Mouse (Mus musculus): ENCODE results near the gene Fbxw9.

Gene Fbxw9

DNA sequence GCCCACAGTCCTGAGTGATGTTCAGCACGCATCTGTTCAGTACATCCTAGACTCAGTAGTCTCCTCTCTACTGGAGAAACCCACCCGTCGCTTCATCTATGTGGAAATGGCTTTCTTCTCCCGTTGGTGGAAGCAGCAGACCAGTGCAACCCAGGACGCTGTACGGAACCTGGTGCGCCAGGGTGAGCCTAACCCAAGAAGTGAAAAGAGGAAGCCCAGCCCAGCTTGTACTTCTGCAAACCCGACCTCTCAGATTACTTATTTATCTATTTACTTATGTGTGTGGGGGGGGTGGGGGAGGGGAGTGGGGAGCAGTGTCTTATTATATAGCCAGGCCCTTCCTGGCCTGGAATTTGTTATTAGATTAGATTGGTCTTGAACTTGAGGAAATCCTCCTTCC lies 24.8 kb downstream of the Fbxw9 start:
- no peak for DNase-seq (ENCODE audit: low spot score)

DNA sequence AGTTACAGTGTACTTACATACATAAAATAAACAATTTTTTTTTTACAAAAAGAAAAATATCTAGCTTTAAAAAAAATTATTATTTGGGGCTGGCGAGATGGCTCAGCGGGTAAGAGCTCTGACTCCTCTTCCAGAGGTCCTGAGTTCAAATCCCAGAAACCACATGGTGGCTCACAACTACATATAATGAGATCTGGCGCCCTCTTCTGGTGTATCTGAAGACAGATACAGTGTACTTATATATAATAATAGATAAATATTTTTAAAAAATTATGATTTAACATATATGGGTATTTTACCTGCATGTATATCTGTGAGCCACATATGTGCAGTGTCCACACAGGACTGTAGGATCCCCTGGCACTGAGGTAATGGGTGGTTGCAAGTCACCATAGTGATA lies 26.4 kb downstream of the Fbxw9 start:
- DNase-seq (ENCODE audit: low spot score): no peak

DNA sequence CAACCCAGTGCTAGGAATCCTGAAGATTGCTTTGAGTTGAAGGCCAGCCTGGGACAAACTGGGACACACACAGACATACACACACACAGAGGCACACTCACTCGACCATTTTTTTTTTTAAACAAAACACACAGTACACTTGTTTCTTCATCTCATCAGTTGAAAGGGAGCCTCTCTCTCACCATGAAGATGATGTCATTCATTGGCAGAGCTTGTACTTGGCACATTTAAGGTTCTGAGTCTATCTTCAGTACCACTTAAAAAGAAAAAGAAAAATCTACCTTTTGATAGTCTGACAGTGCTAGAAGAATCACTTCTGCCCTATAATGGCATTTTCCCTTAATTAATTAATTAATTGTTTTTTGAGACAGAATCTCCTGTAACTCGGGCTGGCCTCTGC lies 28.9 kb downstream of the Fbxw9 start:
- no peak for DNase-seq (ENCODE audit: low spot score)

DNA sequence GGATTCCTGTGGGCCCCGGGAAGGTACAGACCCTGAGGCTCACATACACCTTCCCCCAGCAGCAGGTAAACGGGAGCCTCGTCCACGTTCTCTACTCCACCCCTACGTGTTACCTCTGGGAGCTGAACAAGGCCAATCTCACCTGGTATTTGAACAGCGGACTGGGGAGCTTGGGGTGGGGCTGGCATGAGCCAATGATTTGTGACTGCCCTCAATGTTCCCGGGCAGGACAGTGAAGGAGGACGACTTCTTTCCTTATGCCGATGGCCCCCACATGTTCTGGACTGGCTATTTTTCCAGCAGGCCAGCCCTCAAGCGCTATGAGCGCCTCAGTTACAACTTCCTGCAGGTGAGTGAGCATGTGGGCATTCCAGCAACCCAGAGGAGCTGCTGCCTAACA lies 31.0 kb downstream of the Fbxw9 start:
- DNase-seq (ENCODE audit: low spot score): no peak

DNA sequence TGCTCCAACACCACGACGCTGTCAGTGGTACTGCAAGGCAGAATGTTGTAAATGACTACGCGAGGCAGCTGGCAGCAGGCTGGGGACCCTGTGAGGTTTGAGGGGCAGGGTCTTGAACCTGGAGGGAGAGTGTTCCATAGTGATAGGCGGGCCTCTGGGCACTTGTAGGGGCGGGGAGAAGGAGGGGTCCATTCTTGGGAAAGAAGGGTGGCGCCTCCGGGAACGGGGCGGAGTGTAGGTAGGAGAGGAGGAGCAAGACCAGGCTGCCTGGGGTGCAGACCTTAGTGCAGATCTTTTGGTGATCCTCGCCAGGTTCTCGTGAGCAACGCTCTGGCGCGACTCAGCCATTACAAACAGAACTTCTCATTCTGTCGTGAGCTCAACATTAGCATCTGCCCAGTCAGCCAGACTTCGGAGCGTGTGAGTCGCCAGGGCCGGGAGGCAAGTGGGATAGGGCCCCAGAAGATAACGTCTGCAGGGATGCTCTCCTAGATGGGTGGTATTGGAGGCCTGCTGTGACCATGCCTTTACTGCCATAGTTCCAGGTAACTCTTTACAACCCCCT lies 31.8 kb downstream of the Fbxw9 start:
- DNase-seq (ENCODE audit: low spot score): no peak

DNA sequence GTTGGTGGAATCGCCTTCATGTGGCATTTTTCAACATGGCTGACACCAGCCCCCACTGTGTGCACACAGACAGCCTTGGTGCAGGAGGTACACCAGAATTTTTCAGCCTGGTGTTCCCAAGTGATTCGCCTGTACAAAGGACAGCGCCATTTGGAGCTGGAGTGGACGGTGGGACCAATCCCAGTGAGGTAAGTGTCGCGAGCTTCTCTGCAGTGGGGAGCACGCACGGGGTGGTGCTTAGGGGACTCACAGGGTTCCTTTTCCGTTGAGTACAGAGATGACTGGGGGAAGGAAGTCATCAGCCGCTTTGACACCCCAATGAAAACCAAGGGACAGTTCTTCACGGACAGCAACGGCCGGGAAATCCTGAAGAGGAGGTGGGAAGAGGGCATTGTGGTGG lies 35.2 kb downstream of the Fbxw9 start:
- no peak for DNase-seq (ENCODE audit: low spot score)

DNA sequence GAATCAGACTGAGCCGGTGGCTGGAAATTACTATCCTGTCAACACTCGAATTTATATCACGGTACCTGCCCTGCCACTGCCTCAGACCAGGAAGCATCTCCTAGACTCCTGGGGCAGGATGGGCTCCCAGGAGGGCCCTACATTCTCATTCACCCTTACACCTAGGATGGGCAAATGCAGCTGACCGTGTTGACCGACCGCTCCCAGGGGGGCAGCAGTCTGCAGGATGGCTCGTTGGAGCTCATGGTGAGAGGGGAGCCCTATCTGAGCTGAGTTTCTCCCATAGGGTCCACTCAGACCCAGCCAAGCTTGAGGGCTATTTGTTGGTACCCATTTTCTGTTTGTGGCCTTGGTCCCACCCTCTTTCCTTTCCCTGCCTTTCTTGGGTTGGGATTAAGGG lies 35.7 kb downstream of the Fbxw9 start:
- DNase-seq (ENCODE audit: low spot score): no peak

DNA sequence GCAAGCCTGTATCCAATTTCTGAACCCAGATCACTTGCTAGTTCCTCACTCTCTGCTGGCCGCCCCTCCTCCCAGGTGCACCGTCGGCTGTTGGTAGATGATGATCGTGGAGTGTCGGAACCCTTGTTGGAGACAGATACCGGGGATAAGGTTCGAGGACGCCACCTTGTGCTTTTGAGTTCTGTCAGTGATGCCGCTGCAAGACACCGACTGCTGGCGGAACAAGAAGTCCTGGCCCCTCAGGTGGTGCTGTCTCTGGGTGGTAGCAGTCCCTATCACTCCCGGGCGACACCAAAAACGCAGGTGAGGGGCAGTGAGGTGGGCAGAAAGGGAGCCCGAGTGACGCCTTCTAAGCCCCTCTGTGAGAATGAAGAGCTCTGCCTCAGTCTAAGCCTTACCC lies 36.3 kb downstream of the Fbxw9 start:
- DNase-seq (ENCODE audit: low spot score): no peak

DNA sequence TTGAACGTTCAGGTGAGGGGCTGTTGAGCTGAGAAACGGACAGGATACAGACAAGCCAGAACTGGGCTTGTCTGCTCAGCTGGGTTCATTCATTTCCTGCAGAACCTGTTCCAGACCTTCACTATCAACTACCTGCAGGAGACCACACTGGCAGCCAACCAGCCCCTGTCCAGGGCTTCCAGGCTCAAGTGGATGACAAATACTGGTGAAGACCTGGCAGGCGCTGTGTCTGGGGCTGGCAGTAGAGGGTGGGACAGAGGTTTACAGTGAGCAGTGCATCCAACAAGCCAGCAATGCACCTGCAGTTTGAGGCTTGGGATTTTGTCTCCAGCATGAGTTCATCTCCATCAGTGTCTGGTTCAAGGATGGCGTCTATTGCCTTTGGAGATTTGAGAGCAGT lies 37.0 kb downstream of the Fbxw9 start:
- DNase-seq (ENCODE audit: low spot score): no peak

DNA sequence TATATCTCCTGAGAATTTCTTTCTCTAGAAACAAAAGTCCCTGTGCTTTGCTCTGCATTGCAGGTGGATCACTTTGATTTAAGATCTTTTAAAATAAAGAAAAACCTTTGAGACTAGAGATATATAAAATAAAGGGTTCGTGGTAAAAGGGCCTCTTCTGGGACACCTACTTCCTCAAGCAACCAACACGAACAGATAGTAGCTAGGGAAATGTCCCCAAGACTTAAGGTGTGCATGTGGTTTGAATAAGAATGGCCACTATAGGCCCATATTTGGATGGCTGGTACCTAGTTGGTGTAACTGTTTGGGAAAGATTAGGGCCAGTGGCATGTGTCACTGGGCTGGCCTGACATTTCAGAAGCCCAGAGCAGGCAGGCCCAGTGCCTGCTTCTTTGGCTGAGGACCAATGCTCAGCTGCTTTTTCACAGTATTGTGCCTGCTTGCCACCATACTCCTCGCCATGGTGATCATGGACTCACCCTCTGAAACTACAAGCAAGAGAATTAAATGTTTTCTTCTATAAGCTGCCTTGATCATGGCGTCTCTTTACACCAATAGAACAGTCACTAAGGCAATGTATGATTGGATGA lies 40.3 kb downstream of the Fbxw9 start:
- no peak for DNase-seq (ENCODE audit: low spot score)

DNA sequence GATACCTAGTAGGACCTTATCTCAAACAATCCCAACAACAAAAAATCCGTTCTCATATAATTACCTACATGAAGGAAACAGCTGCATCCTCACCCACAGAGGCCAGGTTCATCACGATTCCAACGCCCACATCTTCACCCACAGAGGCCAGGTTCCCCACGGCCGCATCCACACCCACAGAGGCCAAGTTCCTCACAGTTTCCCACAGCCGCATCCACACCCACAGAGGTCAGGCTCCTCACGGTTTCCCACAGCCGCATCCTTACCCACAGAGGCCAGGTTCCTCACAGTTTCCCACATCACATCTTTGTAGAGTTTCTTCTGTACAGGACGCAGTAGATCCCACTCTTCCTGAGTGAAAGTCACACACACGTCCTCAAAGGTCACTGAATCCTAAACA lies 53.4 kb downstream of the Fbxw9 start:
- DNase-seq (ENCODE audit: low spot score): no peak

DNA sequence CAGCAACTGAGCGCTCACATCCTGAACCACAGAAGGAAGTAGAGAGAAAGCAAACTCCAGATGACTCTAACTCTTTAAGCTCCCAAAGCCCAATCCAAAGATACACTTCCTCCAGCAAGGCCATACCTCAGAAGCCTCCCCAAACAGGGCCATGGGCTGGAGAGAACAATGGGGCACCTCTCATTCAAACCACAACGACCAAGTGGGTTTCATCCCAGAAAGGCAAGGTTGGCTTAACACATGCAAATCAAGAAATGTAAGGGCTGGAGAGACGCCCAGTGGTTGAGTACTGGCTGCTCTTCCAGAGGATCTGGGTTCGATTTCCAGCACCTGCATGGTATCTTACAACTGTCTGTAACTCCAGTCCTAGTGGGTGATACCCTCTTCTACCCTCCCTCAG lies 55.6 kb downstream of the Fbxw9 start:
- no peak for DNase-seq (ENCODE audit: low spot score)

All from yolk sac, embryonic 10.5 days (tissue).